Mouse (Mus musculus) splenic B cell, adult 2 months (primary cell): ENCODE results near the gene Trim65.
A peak's percentile ranks its signal among the peaks of the same experiment; 100 is the strongest.

Experiments used
- DNase-seq: peaks from one replicate; pipeline ENCODE4 v3.0.0-alpha.2; 2011; ENCODE audit warnings: low read depth, low spot score
- H3K27me3 ChIP-seq: 2 replicates; pipeline ENCODE4 v1.6.1; 2012; ENCODE audit warnings: mild to moderate bottlenecking, low read length, moderate library complexity, mixed read lengths; ENCODE audit not compliant: control insufficient read depth, poor library complexity, insufficient read depth, severe bottlenecking
- H3K36me3 ChIP-seq: 2 replicates; pipeline ENCODE4 v1.6.1; 2012; ENCODE audit warnings: mild to moderate bottlenecking, low read length, moderate library complexity, mixed read lengths; ENCODE audit not compliant: control insufficient read depth, poor library complexity, insufficient read depth, severe bottlenecking

The Trim65 gene

GRCm38 (mm10) chr11:116078221-116078620, 52.7 kb downstream of the Trim65 start:
- H3K27me3 ChIP-seq: no peaks in the 10 kb centered on the region
- peak; percentile 84 for DNase-seq

GRCm38 (mm10) chr11:116077446-116078204, 53.3 kb downstream of the Trim65 start, which contains the start of gene Unc13d:
Gene Unc13d, minus strand, starts transcription at chr11:116077961.
- H3K27me3 ChIP-seq: no peaks in the 10 kb centered on the region
- peaks cover 17% of the 10 kb centered on the region for H3K36me3 ChIP-seq
- DNase-seq: peak; percentile 66

More at GRCm38 (mm10) chr11:116078221-116078620, 52.7 kb downstream of the Trim65 start:
- peaks cover 17% of the 10 kb centered on the region for H3K36me3 ChIP-seq

- DNase-seq: peak; percentile 45
Observed at GRCm38 (mm10) chr11:116076836-116077235, 54.1 kb downstream of the Trim65 start.

GRCm38 (mm10) chr11:116076266-116076540, 54.7 kb downstream of the Trim65 start:
- H3K36me3 ChIP-seq: peaks cover 15% of the 10 kb centered on the region
- H3K27me3 ChIP-seq: no peaks in the 10 kb centered on the region
- no peak for DNase-seq

More at GRCm38 (mm10) chr11:116076836-116077235, 54.1 kb downstream of the Trim65 start:
- H3K27me3 ChIP-seq: no peaks in the 10 kb centered on the region
- peaks cover 17% of the 10 kb centered on the region for H3K36me3 ChIP-seq

GRCm38 (mm10) chr11:116075539-116076265, 55.2 kb downstream of the Trim65 start:
- H3K36me3 ChIP-seq: peaks cover 11% of the 10 kb centered on the region
- H3K27me3 ChIP-seq: no peaks in the 10 kb centered on the region
- no peak for DNase-seq

GRCm38 (mm10) chr11:116074436-116074991, 56.4 kb downstream of the Trim65 start:
- no peaks in the 10 kb centered on the region for H3K27me3 ChIP-seq
- no peak for DNase-seq
- peaks cover 7% of the 10 kb centered on the region; the same call in 1 of the 2 replicates for H3K36me3 ChIP-seq

- Histone ChIP-seq H3K27me3 (no peaks in the 10 kb centered on the region), H3K36me3 (peaks cover 4% of the 10 kb centered on the region)
- DNase-seq: no peak
Observed at GRCm38 (mm10) chr11:116072608-116073007, 58.3 kb downstream of the Trim65 start.
